Mouse (Mus musculus): ENCODE data around the gene Ddx23. TPM values are rescaled to one million over a fixed set of nuclear protein-coding genes. Genes with fewer than 3 reads are reported as not detected.

The Ddx23 gene
- total and polyA plus RNA-seq, 3 experiments: 194 to 252 (median 213) TPM

DNA sequence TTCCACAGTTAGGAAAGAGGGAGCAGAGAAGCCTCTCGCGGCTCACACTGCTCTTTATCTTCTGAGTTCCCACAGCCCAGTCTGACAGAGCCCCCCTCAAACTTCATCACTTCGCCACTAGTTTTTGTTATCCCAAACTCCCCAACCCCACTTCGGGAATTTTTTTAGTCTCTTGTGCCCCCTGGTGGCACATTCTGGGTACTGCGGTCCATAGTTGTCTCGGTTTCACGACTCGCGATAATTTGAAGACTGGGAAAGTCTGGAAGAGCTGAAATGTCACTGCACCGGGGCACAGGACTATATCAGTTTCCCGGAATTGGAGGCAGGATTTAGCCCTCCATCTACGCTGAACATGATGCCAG, 45.5 kb downstream of the Ddx23 start:
- TF ChIP-seq POLR2AphosphoS5 (IDR thresholded peaks at IDR 0.05; ENCODE audit: borderline replicate concordance, low read depth, low read length) (no peak), MAX (IDR thresholded peaks at IDR 0.05; ENCODE audit: low read length) (no peak; the same call in 1 of the 2 replicates), ZC3H11A (IDR thresholded peaks at IDR 0.05; ENCODE audit: low read depth, low read length) (peak; percentile 100), RAD21 (IDR thresholded peaks at IDR 0.05; ENCODE audit: low read depth, low read length) (peak; percentile 99), HCFC1 (IDR thresholded peaks at IDR 0.05; ENCODE audit: low read depth, low read length) (no peak), SIN3A (IDR thresholded peaks at IDR 0.05; ENCODE audit: low read length) (peak; percentile 55), MXI1 (IDR thresholded peaks at IDR 0.05; ENCODE audit: low read depth, low read length) (peak; percentile 13; the same call in 1 of the 2 replicates), POLR2AphosphoS2 (IDR thresholded peaks at IDR 0.05; ENCODE audit: low read length) (no peak), NELFE (IDR thresholded peaks at IDR 0.05; ENCODE audit: low read depth, low read length) (no peak), ELF1 (IDR thresholded peaks at IDR 0.05; ENCODE audit: low read depth, low read length) (no peak), MYC (IDR thresholded peaks at IDR 0.05; ENCODE audit: low read depth, low read length) (0 out of 2 replicates have a peak, but pooled peaks have one; percentile 40), TBP (IDR thresholded peaks at IDR 0.05; ENCODE audit: low read depth, low read length) (0 out of 2 replicates have a peak, but pooled peaks have one; percentile 17), TAL1 (IDR thresholded peaks at IDR 0.05; ENCODE audit: low read length) (no peak), ZNF384 (IDR thresholded peaks at IDR 0.05; ENCODE audit: low read depth, low read length) (peak; percentile 39; the same call in 1 of the 2 replicates), CTCF (IDR thresholded peaks at IDR 0.05 in 2 of 3, conservative IDR thresholded peaks at IDR 0.05 in 1 of 3; ENCODE audit: control insufficient read depth in 1 of 3, insufficient read depth in 1 of 3, low read depth in 2 of 3, low read length in 3 of 3, poor library complexity in 1 of 3, severe bottlenecking in 1 of 3) (peak in 2 of 3 experiments; percentile 87 to 92; a peak in 5 of 6 replicates), USF2 (IDR thresholded peaks at IDR 0.05; ENCODE audit: borderline replicate concordance in 1 of 2, insufficient read depth in 1 of 2, low read depth in 1 of 2, low read length in 2 of 2) (no peak), CHD2 (IDR thresholded peaks at IDR 0.05; ENCODE audit: low read length) (peak; percentile 87), SMC3 (IDR thresholded peaks at IDR 0.05; ENCODE audit: low read depth, low read length) (peak; percentile 100), NRF1 (IDR thresholded peaks at IDR 0.05; ENCODE audit: insufficient read depth, low read depth, low read length, poor library complexity, severe bottlenecking) (no peak), JUND (IDR thresholded peaks at IDR 0.05; ENCODE audit: low read depth, low read length) (no peak), UBTF (IDR thresholded peaks at IDR 0.05; ENCODE audit: borderline replicate concordance, insufficient read depth, low read depth, low read length) (no peak)
- Histone ChIP-seq H3K27ac (ENCODE audit: control insufficient read depth, low read depth, low read length) (no peak overlapping the region), H3K36me3 (ENCODE audit: control insufficient read depth in 1 of 2, insufficient read depth in 2 of 2, low read length in 2 of 2) (peaks cover 0 to 3% of the 10 kb centered on the region in 2 experiments; a peak in 1 of 4 replicates), H3K9me3 (replicated peaks; ENCODE audit: insufficient read depth, low read length) (no peaks in the 10 kb centered on the region), H3K27me3 (ENCODE audit: control insufficient read depth in 1 of 2, insufficient read depth in 2 of 2, low read length in 2 of 2) (peaks cover 8% of the 10 kb centered on the region in 2 experiments; a peak in 3 of 4 replicates), H3K79me2 (ENCODE audit: control insufficient read depth, insufficient read depth, low read length, poor library complexity) (no peaks in the 10 kb centered on the region), H3K4me1 (ENCODE audit: control insufficient read depth in 1 of 2, insufficient read depth in 2 of 2, low read length in 2 of 2) (peaks cover 0 to 13% of the 10 kb centered on the region in 2 experiments; a peak in 3 of 4 replicates), H3K9ac (ENCODE audit: control insufficient read depth, low read depth, low read length, poor library complexity, severe bottlenecking) (peak overlapping the region; percentile 53), H3K4me3 (ENCODE audit: control insufficient read depth in 1 of 2, insufficient read depth in 1 of 2, low read depth in 2 of 2, low read length in 2 of 2) (peak overlapping the region; percentile 45)
- peak; percentile 89 for DNase-seq (ENCODE audit: low read depth, low spot score)

Measured in MEL (cell line).